Mouse (Mus musculus): ENCODE measurements around the gene Efcab11. TPM values are rescaled to one million over a fixed set of nuclear protein-coding genes. Genes with fewer than 3 reads are reported as not detected.

Efcab11 gene
- polyA plus RNA-seq (2012; rRNA removed), result 0.44 and 0.55 TPM in 2 replicates

DNA sequence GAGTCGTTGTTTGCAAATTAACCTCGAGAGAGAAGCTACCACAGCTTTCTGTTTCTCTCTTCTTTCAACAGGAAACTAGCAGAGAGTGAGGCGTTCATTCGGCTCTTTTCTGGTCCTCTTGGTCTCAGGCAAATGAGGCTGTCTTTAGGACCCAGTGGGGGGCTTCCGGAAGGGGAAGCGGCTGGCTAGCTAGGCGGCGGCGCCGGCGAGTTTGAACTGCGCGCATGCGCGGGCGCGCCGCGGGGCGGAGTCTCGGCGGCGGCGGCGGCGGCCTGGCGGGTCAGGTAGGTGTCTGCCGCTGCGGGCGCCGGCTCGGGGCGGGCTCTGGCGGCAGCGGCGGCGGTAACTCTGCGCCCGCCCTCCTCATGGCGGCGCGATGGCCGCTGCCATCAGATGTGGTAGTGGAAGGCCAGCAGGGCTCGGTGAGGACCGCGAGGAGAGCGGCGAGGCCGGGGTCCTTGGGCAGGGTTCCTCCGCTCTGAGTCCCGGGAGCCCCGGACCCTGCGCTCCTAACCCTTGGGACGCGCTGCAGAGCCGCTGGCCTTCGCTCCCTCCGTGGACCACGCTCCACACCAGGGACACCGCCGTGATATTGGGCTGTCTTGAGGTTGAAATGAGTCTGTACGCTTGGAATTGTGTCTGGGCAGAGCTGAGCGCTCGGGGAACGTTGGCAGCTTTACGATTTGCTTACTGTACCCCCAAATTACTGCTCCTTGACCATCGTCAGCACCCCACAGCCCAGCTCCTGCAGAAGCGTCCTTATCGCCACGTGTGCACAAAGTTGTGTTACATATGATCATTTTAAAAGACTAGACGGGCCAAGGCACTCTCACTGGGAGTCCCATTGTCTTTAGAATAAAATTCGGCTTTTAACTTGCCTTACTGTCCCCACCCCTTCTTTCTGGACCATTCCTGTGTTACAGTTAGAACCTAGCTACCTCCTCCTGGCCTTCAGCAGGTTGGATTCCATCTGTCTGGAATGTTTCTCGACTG, at the start of gene Efcab11, which contains the start of gene Tdp1:
Gene Efcab11, minus strand, starts transcription at position 171 of the 993 bp plus-strand sequence.
Gene Tdp1, plus strand, starts transcription at position 249 of the 993 bp plus-strand sequence.
- DNase-seq (ENCODE audit: low read depth), result no peak

GRCm38 (mm10) chr12:99933630-99934029, 49.4 kb upstream of the Efcab11 start:
- DNase-seq (ENCODE audit: low read depth), result no peak

GRCm38 (mm10) chr12:99932245-99932644, 48.0 kb upstream of the Efcab11 start:
- no peak for DNase-seq (ENCODE audit: low read depth)

DNA sequence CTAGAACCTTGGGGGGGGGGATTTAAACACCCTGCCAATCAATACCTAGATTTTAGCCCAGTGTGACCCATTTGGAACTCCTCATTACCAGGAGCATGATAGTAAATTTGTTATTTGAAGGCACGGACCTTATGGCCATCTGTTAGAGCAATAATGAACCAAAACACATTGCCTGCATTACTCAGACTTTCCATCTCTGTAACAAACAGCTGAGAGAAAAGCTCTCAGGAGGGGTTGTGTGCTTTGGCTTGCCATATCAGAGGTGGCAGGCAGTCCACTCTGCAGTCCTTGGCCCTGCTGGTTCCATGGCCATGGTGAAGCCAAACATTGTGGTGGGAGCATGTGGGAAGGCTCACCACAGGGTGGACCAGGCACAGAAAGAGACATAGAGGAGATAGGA, 44.9 kb upstream of the Efcab11 start:
- no peak for DNase-seq (ENCODE audit: low read depth)

GRCm38 (mm10) chr12:99928311-99928710, 44.1 kb upstream of the Efcab11 start:
- no peak for DNase-seq (ENCODE audit: low read depth)

- no peak for DNase-seq (ENCODE audit: low read depth)
These were observed 39.5 kb upstream of the Efcab11 start for GRCm38 (mm10) chr12:99923703-99924102.

DNA sequence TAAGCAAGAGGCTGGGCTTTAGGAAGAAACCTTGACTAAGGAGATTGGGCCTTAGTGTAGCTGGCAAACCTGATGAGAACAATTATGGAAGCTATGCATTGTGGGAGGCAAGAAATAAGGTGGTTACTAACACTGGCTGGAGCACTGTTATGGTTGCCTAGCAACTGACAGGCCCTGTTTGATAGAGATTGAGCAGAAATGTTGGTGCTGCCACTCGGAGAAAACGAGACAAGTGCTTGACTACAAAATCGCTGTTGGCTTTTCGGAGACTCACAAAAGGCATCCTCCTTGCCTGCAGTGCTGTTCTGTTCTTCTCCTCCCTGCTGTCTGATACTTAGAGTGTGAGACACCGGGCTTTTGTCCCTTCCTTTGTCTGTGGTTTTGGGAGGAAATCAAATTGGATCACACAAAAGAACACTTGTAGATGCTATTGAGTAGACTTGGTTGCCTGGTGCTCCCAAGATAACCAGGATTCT, 38.9 kb upstream of the Efcab11 start:
- DNase-seq (ENCODE audit: low read depth), result no peak

- DNase-seq (ENCODE audit: low read depth), result no peak
These were observed 36.8 kb upstream of the Efcab11 start for GRCm38 (mm10) chr12:99921045-99921444.

- DNase-seq (ENCODE audit: low read depth), result no peak
These were observed 35.4 kb upstream of the Efcab11 start for GRCm38 (mm10) chr12:99919636-99920035.

GRCm38 (mm10) chr12:99917800-99918427, 33.7 kb upstream of the Efcab11 start:
- no peak for DNase-seq (ENCODE audit: low read depth)

- no peak for DNase-seq (ENCODE audit: low read depth)
These were observed 27.2 kb upstream of the Efcab11 start for GRCm38 (mm10) chr12:99911466-99911865.

DNA sequence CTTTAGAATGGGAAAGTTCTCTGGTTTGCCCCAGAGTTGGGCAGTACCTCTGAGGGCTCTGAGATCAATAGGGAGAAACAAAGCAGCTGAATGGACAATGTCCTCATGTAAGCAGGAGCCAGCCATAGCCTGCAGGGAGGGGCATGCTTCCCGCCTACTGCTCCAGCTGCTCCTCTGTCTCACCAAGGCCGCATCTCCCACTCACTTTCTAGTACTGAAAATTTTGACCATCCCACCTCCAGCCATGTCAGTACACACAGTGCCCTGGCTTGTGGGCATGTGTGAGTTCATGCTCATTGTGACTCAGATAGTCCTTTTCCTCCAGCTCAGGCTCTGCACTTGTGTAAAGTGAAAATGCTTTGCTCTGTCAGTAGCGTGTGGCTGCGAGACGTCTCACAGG, 20.3 kb upstream of the Efcab11 start:
- no peak for DNase-seq (ENCODE audit: low read depth)

DNA sequence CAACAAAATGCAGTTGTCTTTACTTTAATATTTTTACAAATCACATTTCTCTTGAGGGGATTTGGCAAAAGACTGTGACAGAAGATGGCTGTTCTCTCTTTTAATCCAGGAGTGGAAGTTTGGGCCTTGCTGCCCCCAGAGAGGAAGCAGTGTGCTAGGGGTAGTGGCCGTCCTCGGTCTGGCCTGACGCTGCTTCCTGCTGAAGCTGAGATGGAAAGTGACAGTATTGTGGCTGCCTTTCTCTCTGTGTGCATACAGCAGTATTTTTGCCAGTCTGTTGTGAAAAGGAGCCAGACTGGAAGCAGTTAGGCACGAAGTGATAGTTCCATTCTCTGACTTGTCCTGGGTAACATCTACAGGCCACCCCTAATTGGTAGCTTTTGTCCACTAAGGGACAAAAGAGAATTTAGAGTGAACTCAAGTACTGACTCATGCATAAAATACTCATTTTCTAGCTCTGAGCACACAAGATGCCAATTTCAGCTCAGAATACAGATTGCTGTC, 18.7 kb upstream of the Efcab11 start:
- no peak for DNase-seq (ENCODE audit: low read depth)

DNA sequence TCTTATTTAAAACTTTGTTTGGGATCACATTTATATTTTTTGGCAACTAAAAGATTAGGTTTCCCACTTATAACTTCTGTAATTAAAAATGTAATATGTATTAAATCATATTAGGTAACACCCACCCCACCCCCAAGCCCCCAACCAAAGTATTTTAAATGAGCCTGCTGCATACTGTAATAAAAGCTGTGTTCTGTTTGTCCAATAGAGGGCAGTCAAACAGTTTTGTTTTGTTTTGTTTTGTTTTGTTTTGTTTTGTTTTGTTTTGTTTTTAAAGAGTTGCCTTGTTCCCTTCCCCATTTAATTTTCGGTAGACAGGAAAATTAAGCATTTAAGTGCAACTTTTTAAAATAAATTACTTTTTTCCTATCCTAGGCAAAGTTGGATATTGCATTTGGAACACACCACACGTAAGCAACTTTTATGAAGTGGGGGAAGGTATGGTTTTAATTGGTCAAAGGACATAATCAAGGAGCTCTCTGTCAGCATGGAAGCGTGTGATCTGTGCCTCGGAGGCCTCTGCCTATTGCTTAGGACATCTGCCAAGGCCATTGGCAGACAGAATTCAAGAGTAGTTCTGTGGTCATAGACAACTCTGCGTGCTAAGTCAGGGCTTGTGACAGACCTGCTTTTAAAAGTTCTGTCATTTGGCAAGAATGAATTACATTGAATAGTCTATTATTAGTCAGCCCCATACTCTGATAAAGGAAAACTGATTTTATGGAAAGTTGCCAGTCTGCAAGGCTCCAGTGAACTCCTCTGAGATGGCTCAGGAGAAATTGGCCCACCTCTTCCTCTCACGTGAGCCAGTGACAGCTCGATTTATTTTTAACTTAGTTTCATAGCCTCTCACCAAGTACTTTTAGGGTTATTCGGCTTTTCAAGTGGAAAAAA, 18.0 kb upstream of the Efcab11 start:
- DNase-seq (ENCODE audit: low read depth), result no peak

- DNase-seq (ENCODE audit: low read depth), result no peak
These were observed 15.8 kb upstream of the Efcab11 start for GRCm38 (mm10) chr12:99899991-99900390.

- DNase-seq (ENCODE audit: low read depth), result no peak
These were observed 14.1 kb upstream of the Efcab11 start for GRCm38 (mm10) chr12:99898248-99898870.

DNA sequence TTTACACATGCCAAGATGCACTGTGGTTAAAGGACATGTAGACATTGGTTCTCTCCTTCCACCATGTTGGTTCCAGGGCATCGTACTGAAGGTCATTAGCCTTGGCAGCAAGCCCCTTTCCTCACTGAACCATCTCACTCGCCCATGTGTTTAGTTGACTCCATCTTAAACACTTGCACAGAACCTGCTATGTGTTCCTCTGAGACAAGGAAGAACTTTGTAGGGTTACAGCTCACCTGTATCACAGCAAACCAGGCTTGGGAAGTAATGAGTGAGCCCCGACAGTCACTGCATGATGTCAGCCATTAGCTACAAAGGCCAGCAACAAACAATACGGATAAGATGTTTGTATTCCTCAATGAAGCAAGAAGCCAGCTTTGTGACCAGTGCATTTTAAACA, 13.6 kb upstream of the Efcab11 start:
- no peak for DNase-seq (ENCODE audit: low read depth)

DNA sequence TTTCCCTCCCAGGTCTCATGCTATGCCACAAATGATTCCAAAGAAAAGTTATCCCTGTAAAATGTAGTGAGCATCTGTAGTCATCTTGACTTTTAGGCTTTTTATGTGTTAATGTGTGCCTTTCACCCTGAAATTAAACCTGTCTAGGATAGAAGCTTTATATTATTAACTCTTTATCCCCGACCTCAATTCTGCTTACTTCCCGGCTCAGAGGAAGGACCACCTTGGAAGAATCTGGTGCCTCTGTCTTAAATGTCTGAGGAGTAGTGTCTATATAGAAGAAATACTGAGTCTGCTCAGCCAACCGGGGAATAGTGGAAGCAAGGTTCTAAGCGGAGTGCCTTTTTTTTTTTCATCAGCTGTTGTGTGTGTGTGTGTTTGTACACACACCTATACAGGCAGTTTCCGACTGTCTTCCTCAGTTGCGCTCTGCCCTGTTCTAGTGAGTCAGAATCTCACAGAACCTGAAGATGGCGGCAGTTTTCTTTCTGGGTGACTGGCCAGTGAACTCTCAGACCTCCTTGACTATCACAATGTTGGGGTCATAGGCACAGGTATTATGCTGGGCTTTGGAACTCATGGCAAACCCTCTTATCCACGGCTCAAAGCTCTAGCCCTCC, 1.2 kb upstream of the Efcab11 start:
- DNase-seq (ENCODE audit: low read depth), result no peak

GRCm38 (mm10) chr12:99883713-99884105, 530 bp downstream of the Efcab11 start:
- no peak for DNase-seq (ENCODE audit: low read depth)

DNA sequence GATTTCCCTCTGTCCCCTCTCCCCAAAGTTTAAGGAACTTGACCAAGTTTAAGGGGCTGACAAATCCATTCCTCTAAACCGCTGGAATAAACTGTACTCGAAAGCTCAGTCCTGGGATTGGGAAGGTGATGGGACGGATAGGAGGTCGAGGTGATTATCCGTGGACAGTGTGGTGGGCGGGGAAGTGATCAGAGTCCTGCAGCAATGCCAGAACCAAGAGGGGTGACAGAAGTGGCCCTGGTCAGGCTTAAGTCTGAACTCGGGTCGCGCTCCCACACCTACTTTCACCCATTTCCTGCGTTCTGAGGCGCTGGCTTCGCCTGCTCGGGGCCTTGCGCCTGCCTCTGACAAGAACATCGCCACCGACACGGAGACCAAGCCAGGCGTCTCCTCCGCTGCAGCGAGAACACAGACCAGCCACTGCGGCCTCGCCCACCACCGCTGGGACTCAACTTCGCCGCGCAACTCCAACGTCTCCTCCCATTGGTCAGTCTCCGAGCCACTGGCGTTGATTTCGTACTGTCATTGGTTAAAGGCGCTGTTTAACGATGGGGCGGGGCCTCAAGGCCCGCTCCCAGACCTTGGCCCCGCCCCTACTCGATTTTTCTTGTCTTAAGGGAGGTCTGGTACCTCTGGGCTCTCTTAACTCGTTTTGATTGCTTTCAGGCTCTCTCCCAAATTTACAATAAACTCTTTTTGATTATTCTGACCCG, 1.1 kb downstream of the Efcab11 start:
- no peak for DNase-seq (ENCODE audit: low read depth)

Measured in gonadal fat pad, adult 2 months (tissue).